Mouse (Mus musculus): ENCODE data around the gene Olfr266. TPM values are rescaled to one million over a fixed set of nuclear protein-coding genes. Genes with fewer than 3 reads are reported as not detected.

Olfr266 gene
- polyA plus RNA-seq, 1 experiment = not detected

GRCm38 (mm10) chr3:106788440-106788887 lies 37.6 kb downstream of the Olfr266 start:
- DNase-seq = no peak
- no peaks in the 10 kb centered on the region for H3K4me1 ChIP-seq (ENCODE audit: control insufficient read depth, insufficient read depth, low read length)
- no peaks in the 10 kb centered on the region for H3K27me3 ChIP-seq (ENCODE audit: control insufficient read depth, insufficient read depth, low read length)
- no peak overlapping the region for H3K4me3 ChIP-seq (replicated peaks; ENCODE audit: insufficient read depth, low read depth, low read length)
- no peak overlapping the region for H3K27ac ChIP-seq (ENCODE audit: insufficient read depth, low read length)
- 51% methylated on average over 2 of the region's 2 CpGs for WGBS
- TF ChIP-seq CTCF (IDR thresholded peaks at IDR 0.05; ENCODE audit: borderline replicate concordance, insufficient read depth, low read depth, low read length) (no peak), POLR2A (IDR thresholded peaks at IDR 0.05; ENCODE audit: borderline replicate concordance, insufficient read depth, low read length) (no peak)

- TF ChIP-seq POLR2A (IDR thresholded peaks at IDR 0.05; ENCODE audit: borderline replicate concordance, insufficient read depth, low read length) (no peak), CTCF (IDR thresholded peaks at IDR 0.05; ENCODE audit: borderline replicate concordance, insufficient read depth, low read depth, low read length) (no peak)
- H3K27me3 ChIP-seq (ENCODE audit: control insufficient read depth, insufficient read depth, low read length) = no peaks in the 10 kb centered on the region
Measured at GRCm38 (mm10) chr3:106787972-106788371, 38.1 kb downstream of the Olfr266 start.

GRCm38 (mm10) chr3:106785130-106785529 lies 41.0 kb downstream of the Olfr266 start:
- TF ChIP-seq CTCF (IDR thresholded peaks at IDR 0.05; ENCODE audit: borderline replicate concordance, insufficient read depth, low read depth, low read length) (no peak), POLR2A (IDR thresholded peaks at IDR 0.05; ENCODE audit: borderline replicate concordance, insufficient read depth, low read length) (no peak)
- WGBS = 78% methylated on average over 3 of the region's 3 CpGs
- Histone ChIP-seq H3K4me1 (ENCODE audit: control insufficient read depth, insufficient read depth, low read length) (no peaks in the 10 kb centered on the region), H3K4me3 (replicated peaks; ENCODE audit: insufficient read depth, low read depth, low read length) (no peak overlapping the region), H3K27ac (ENCODE audit: insufficient read depth, low read length) (no peak overlapping the region), H3K27me3 (ENCODE audit: control insufficient read depth, insufficient read depth, low read length) (no peaks in the 10 kb centered on the region)
- DNase-seq = no peak

More at GRCm38 (mm10) chr3:106787972-106788371, 38.1 kb downstream of the Olfr266 start:
- no peak for DNase-seq
- no peak overlapping the region for H3K4me3 ChIP-seq (replicated peaks; ENCODE audit: insufficient read depth, low read depth, low read length)
- H3K27ac ChIP-seq (ENCODE audit: insufficient read depth, low read length) = no peak overlapping the region
- no peaks in the 10 kb centered on the region for H3K4me1 ChIP-seq (ENCODE audit: control insufficient read depth, insufficient read depth, low read length)

- Histone ChIP-seq H3K4me3 (replicated peaks; ENCODE audit: insufficient read depth, low read depth, low read length) (no peak overlapping the region), H3K4me1 (ENCODE audit: control insufficient read depth, insufficient read depth, low read length) (no peaks in the 10 kb centered on the region), H3K27ac (ENCODE audit: insufficient read depth, low read length) (no peak overlapping the region), H3K27me3 (ENCODE audit: control insufficient read depth, insufficient read depth, low read length) (no peaks in the 10 kb centered on the region)
- WGBS = 79% methylated on average over 1 of the region's 1 CpGs
- no peak for DNase-seq
- TF ChIP-seq POLR2A (IDR thresholded peaks at IDR 0.05; ENCODE audit: borderline replicate concordance, insufficient read depth, low read length) (no peak), CTCF (IDR thresholded peaks at IDR 0.05; ENCODE audit: borderline replicate concordance, insufficient read depth, low read depth, low read length) (no peak)
Measured at GRCm38 (mm10) chr3:106771834-106772233, 54.3 kb downstream of the Olfr266 start.

Other genes starting within 250 kb of the Olfr266 start
- 12.9 and 14.0 TPM in 2 replicates for gene Lrif1, start 141.3 kb downstream of the Olfr266 start, polyA plus RNA-seq (2012; rRNA removed)
- 3.1 and 3.3 TPM in 2 replicates for gene Cd53, start 36.1 kb downstream of the Olfr266 start, polyA plus RNA-seq (2012; rRNA removed)
- 3.3 and 3.9 TPM in 2 replicates for gene Kcna3, start 209.9 kb upstream of the Olfr266 start, polyA plus RNA-seq (2012; rRNA removed)

All from cerebellum, adult 2 months (tissue).